Mouse (Mus musculus) kidney, adult 18-20 months (tissue): Measurements from ENCODE around the gene Hamp.

Experiments
- DNase-seq: peaks from one replicate; pipeline ENCODE4 v3.0.0; 2021

Gene Hamp

GRCm38 (mm10) chr7:30943909-30944635 is at the start of gene Hamp:
Gene Hamp (minus strand): TSS chr7:30944032.
- no peak for DNase-seq

- DNase-seq: no peak
Observed at GRCm38 (mm10) chr7:30992148-30992547, 48.3 kb upstream of the Hamp start.

- DNase-seq: no peak
Observed at GRCm38 (mm10) chr7:30988519-30989162, 44.8 kb upstream of the Hamp start.

- no peak for DNase-seq
Observed at GRCm38 (mm10) chr7:30985357-30985756, 41.5 kb upstream of the Hamp start.

- no peak for DNase-seq
Observed at GRCm38 (mm10) chr7:30981703-30982102, 37.9 kb upstream of the Hamp start.

GRCm38 (mm10) chr7:30973501-30974289 is 29.9 kb upstream of the Hamp start, which contains the start of gene Fam187b:
Gene Fam187b (plus strand): TSS chr7:30973790.
- DNase-seq: peak; percentile 92

- DNase-seq: no peak
Observed at GRCm38 (mm10) chr7:30973251-30973500, 29.3 kb upstream of the Hamp start, which contains the start of gene Lsr. Gene Lsr (minus strand): TSS chr7:30973464.

GRCm38 (mm10) chr7:30972426-30973250 is 28.8 kb upstream of the Hamp start:
- DNase-seq: peak; percentile 22

GRCm38 (mm10) chr7:30971901-30972300 is 28.1 kb upstream of the Hamp start:
- DNase-seq: no peak

- DNase-seq: no peak
Observed at GRCm38 (mm10) chr7:30969174-30969573, 25.3 kb upstream of the Hamp start.

GRCm38 (mm10) chr7:30968611-30969010 is 24.8 kb upstream of the Hamp start:
- DNase-seq: no peak

GRCm38 (mm10) chr7:30966657-30967056 is 22.8 kb upstream of the Hamp start:
- no peak for DNase-seq

- no peak for DNase-seq
Observed at GRCm38 (mm10) chr7:30965677-30966076, 21.8 kb upstream of the Hamp start.

GRCm38 (mm10) chr7:30964366-30964765 is 20.5 kb upstream of the Hamp start:
- DNase-seq: no peak

GRCm38 (mm10) chr7:30962862-30963261 is 19.0 kb upstream of the Hamp start:
- DNase-seq: no peak

GRCm38 (mm10) chr7:30959786-30960349 is 16.0 kb upstream of the Hamp start:
- DNase-seq: no peak

GRCm38 (mm10) chr7:30958866-30959487 is 15.1 kb upstream of the Hamp start:
- no peak for DNase-seq

GRCm38 (mm10) chr7:30958109-30958865 is 14.5 kb upstream of the Hamp start:
- no peak for DNase-seq

- DNase-seq: peak; percentile 98
Observed at GRCm38 (mm10) chr7:30957367-30957783, 13.5 kb upstream of the Hamp start.

GRCm38 (mm10) chr7:30956756-30957366 is 13.0 kb upstream of the Hamp start, which contains the start of gene Usf2:
Gene Usf2 (minus strand): TSS chr7:30956803.
- DNase-seq: peak; percentile 81

GRCm38 (mm10) chr7:30956357-30956751 is 12.5 kb upstream of the Hamp start:
- no peak for DNase-seq
